In genomic region chr2:22864394-22865037, GRCm38 (mm10) we compare ENCODE assay signal across 8 mouse cellular contexts. TPM values are rescaled to one million over a fixed set of nuclear protein-coding genes. Genes with fewer than 3 reads are reported as not detected.
DNase-seq lines count a peak whose midpoint lies in the region; ATAC-seq and TF ChIP-seq lines count a peak whose summit lies in the region.
"Not testable (repeated sequence)": the region's sequence is repeated elsewhere in the genome, so short reads cannot be mapped to it uniquely, and the experiment has no call there.

No protein-coding gene starts in this region.

- not testable (repeated sequence) for H3K9me3 ChIP-seq in heart, postnatal 0 days (replicated peaks; ENCODE audit: control insufficient read depth, low read length); liver, embryonic 15.5 days (replicated peaks); neural tube, embryonic 13.5 days

- peak; percentile 86 for TF ChIP-seq CTCF in heart, postnatal 0 days (IDR thresholded peaks at IDR 0.05; ENCODE audit: low read depth)

- H3K27ac ChIP-seq in heart, postnatal 0 days (ENCODE audit: low read depth); liver, embryonic 15.5 days (replicated peaks); neural tube, embryonic 13.5 days (replicated peaks): not testable (repeated sequence)

- H3K27me3 ChIP-seq in heart, postnatal 0 days (ENCODE audit: control insufficient read depth, insufficient read depth, low read length); liver, embryonic 15.5 days; neural tube, embryonic 13.5 days: not testable (repeated sequence)

- not testable (repeated sequence) for H3K4me3 ChIP-seq in heart, postnatal 0 days (ENCODE audit: low read depth, low read length); liver, embryonic 15.5 days (replicated peaks); neural tube, embryonic 13.5 days

- WGBS in heart, postnatal 0 days: 2% methylated on average over 6 of the region's 6 CpGs
- 4% methylated on average over 6 of the region's 6 CpGs for WGBS in liver, embryonic 15.5 days (ENCODE audit: insufficient replicate concordance)
- WGBS in neural tube, embryonic 13.5 days: 2% methylated on average over 6 of the region's 6 CpGs

- H3K4me2 ChIP-seq in heart, postnatal 0 days (ENCODE audit: low read depth, low read length); liver, embryonic 15.5 days; neural tube, embryonic 13.5 days: not testable (repeated sequence)

- not testable (repeated sequence) for H3K4me1 ChIP-seq in heart, postnatal 0 days (ENCODE audit: control insufficient read depth, insufficient read depth); liver, embryonic 15.5 days (replicated peaks); neural tube, embryonic 13.5 days (replicated peaks)

- TF ChIP-seq EP300 in heart, postnatal 0 days (IDR thresholded peaks at IDR 0.05; ENCODE audit: low read depth): not testable (repeated sequence)

- not testable (repeated sequence) for H3K36me3 ChIP-seq in heart, postnatal 0 days (replicated peaks; ENCODE audit: control insufficient read depth, insufficient read depth, low read length); neural tube, embryonic 13.5 days
- H3K36me3 ChIP-seq in liver, embryonic 15.5 days (replicated peaks): peaks cover 11% of the 10 kb centered on the region

- H3K9ac ChIP-seq in heart, postnatal 0 days (replicated peaks; ENCODE audit: low read depth, low read length); liver, embryonic 15.5 days; neural tube, embryonic 13.5 days: not testable (repeated sequence)

- DNase-seq in CD8-positive naive resting alpha-beta T cell, adult 2 months (ENCODE audit: low read depth in 2 of 2, low spot score in 2 of 2): peak; percentile 30 to 48
- DNase-seq in c-Kit-negative CD71-positive TER-119-positive erythroid progenitor cells, embryonic 14.5 days (ENCODE audit: low read depth, low spot score): peak; percentile 20
- DNase-seq in fibroblast of lung, adult 2 months (ENCODE audit: low read depth): peak; percentile 37
- peak; percentile 58 for DNase-seq in heart, postnatal 0 days (ENCODE audit: low spot score)
- peak; percentile 37 to 74 for DNase-seq in kidney, postnatal 36 days
- DNase-seq in telencephalon, adult 2 months (ENCODE audit: low read depth, low spot score): peak; percentile 44

- peak; percentile 41; the same call in 1 of the 2 replicates for ATAC-seq in heart, postnatal 0 days (ENCODE audit: insufficient read depth, low read depth)
- peak; percentile 44; the same call in 1 of the 2 replicates for ATAC-seq in liver, embryonic 15.5 days (ENCODE audit: insufficient read depth)
- peak; percentile 98 for ATAC-seq in neural tube, embryonic 13.5 days (ENCODE audit: low read depth)

RNA-seq across cellular contexts. Expression of gene Pdss1, which starts 30.8 kb away (rescaled TPM):
- 22.4 and 28.9 TPM in 2 replicates for total RNA-seq in heart, postnatal 0 days (2014; rRNA removed; ENCODE audit: low replicate concordance)
- 32.7 and 33.0 TPM in 2 replicates for polyA plus RNA-seq in heart, postnatal 0 days (2015; fragmentation: Nextera tagmentation; extraction: Ambion mirVana)
- 11.4 and 12.2 TPM in 2 replicates for polyA plus RNA-seq in liver, embryonic 15.5 days (2015; fragmentation: Nextera tagmentation; extraction: Ambion mirVana)
- polyA plus RNA-seq in neural tube, embryonic 13.5 days (2015; fragmentation: Nextera tagmentation; extraction: Ambion mirVana): 25.3 and 25.8 TPM in 2 replicates

Comparison
In these comparisons a context has a peak if more than half of its experiments do, and no peak if none do; other contexts are left out.
1. ATAC-seq: peak in every context shown above with its lines; median percentile 98 in neural tube, embryonic 13.5 days; 44 in liver, embryonic 15.5 days; 41 in heart, postnatal 0 days.